Mouse (Mus musculus): Measurements from ENCODE around the gene Telo2. TPM values are rescaled to one million over a fixed set of nuclear protein-coding genes. Genes with fewer than 3 reads are reported as not detected.
A peak's percentile ranks its signal among the peaks of the same experiment; 100 is the strongest.

Gene Telo2
- not detected in 2 replicates for polyA plus RNA-seq (2012; ENCODE audit: insufficient read depth, insufficient read length, low replicate concordance, missing spikeins)

- TF ChIP-seq POLR2A (IDR thresholded peaks at IDR 0.05; ENCODE audit: insufficient read depth, low read depth, low read length), result 0 out of 2 replicates have a peak, but pooled peaks have one; percentile 42
- TF ChIP-seq CTCF (IDR thresholded peaks at IDR 0.05; ENCODE audit: insufficient read depth, low read depth, low read length), result no peak
- peaks cover 10% of the 10 kb centered on the region for H3K4me1 ChIP-seq (ENCODE audit: control insufficient read depth, insufficient read depth, low read length)
- peak within 1 kb of the TSS; percentile 67; the same call in 1 of the 2 replicates for H3K27ac ChIP-seq (ENCODE audit: insufficient read depth, low read depth, low read length)
- WGBS, result 2% methylated on average over 40 of the region's 40 CpGs
- H3K4me3 ChIP-seq (ENCODE audit: insufficient read depth, low read depth, low read length), result peak within 1 kb of the TSS; percentile 54
Measured at GRCm38 (mm10) chr17:25115664-25116432, at the start of gene Telo2. Gene Telo2 (minus strand): TSS chr17:25115967.

GRCm38 (mm10) chr17:25164770-25165169 is 49.0 kb upstream of the Telo2 start:
- Histone ChIP-seq H3K4me3 (ENCODE audit: insufficient read depth, low read depth, low read length) (no peak overlapping the region), H3K27ac (ENCODE audit: insufficient read depth, low read depth, low read length) (no peak overlapping the region), H3K4me1 (ENCODE audit: control insufficient read depth, insufficient read depth, low read length) (no peaks in the 10 kb centered on the region)
- WGBS, result 79% methylated on average over 3 of the region's 3 CpGs
- TF ChIP-seq POLR2A (IDR thresholded peaks at IDR 0.05; ENCODE audit: insufficient read depth, low read depth, low read length), result no peak
- no peak for TF ChIP-seq CTCF (IDR thresholded peaks at IDR 0.05; ENCODE audit: insufficient read depth, low read depth, low read length)

GRCm38 (mm10) chr17:25163387-25163786 is 47.6 kb upstream of the Telo2 start:
- 84% methylated on average over 7 of the region's 7 CpGs for WGBS
- TF ChIP-seq POLR2A (IDR thresholded peaks at IDR 0.05; ENCODE audit: insufficient read depth, low read depth, low read length) (no peak), CTCF (IDR thresholded peaks at IDR 0.05; ENCODE audit: insufficient read depth, low read depth, low read length) (no peak)
- Histone ChIP-seq H3K4me1 (ENCODE audit: control insufficient read depth, insufficient read depth, low read length) (no peaks in the 10 kb centered on the region), H3K27ac (ENCODE audit: insufficient read depth, low read depth, low read length) (no peak overlapping the region), H3K4me3 (ENCODE audit: insufficient read depth, low read depth, low read length) (no peak overlapping the region)

GRCm38 (mm10) chr17:25162161-25162560 is 46.4 kb upstream of the Telo2 start, which contains the start of gene Ccdc154:
Gene Ccdc154 (plus strand): TSS chr17:25162461.
- H3K4me1 ChIP-seq (ENCODE audit: control insufficient read depth, insufficient read depth, low read length), result no peaks in the 10 kb centered on the region

GRCm38 (mm10) chr17:25139960-25140359 is 24.2 kb upstream of the Telo2 start:
- TF ChIP-seq POLR2A (IDR thresholded peaks at IDR 0.05; ENCODE audit: insufficient read depth, low read depth, low read length) (no peak), CTCF (IDR thresholded peaks at IDR 0.05; ENCODE audit: insufficient read depth, low read depth, low read length) (no peak)
- WGBS, result 64% methylated on average over 4 of the region's 4 CpGs
- no peak overlapping the region for H3K27ac ChIP-seq (ENCODE audit: insufficient read depth, low read depth, low read length)

More at GRCm38 (mm10) chr17:25162161-25162560, 46.4 kb upstream of the Telo2 start, which contains the start of gene Ccdc154:
- 75% methylated on average over 1 of the region's 1 CpGs for WGBS
- TF ChIP-seq POLR2A (IDR thresholded peaks at IDR 0.05; ENCODE audit: insufficient read depth, low read depth, low read length) (no peak), CTCF (IDR thresholded peaks at IDR 0.05; ENCODE audit: insufficient read depth, low read depth, low read length) (no peak)
- H3K27ac ChIP-seq (ENCODE audit: insufficient read depth, low read depth, low read length), result no peak within 1 kb of the TSS
- no peak within 1 kb of the TSS for H3K4me3 ChIP-seq (ENCODE audit: insufficient read depth, low read depth, low read length)

GRCm38 (mm10) chr17:25138803-25139202 is 23.0 kb upstream of the Telo2 start:
- peaks cover 12% of the 10 kb centered on the region for H3K4me1 ChIP-seq (ENCODE audit: control insufficient read depth, insufficient read depth, low read length)
- TF ChIP-seq CTCF (IDR thresholded peaks at IDR 0.05; ENCODE audit: insufficient read depth, low read depth, low read length) (no peak), POLR2A (IDR thresholded peaks at IDR 0.05; ENCODE audit: insufficient read depth, low read depth, low read length) (no peak)
- 91% methylated on average over 1 of the region's 1 CpGs for WGBS
- H3K27ac ChIP-seq (ENCODE audit: insufficient read depth, low read depth, low read length), result no peak overlapping the region
- no peak overlapping the region for H3K4me3 ChIP-seq (ENCODE audit: insufficient read depth, low read depth, low read length)

More at GRCm38 (mm10) chr17:25139960-25140359, 24.2 kb upstream of the Telo2 start:
- Histone ChIP-seq H3K4me1 (ENCODE audit: control insufficient read depth, insufficient read depth, low read length) (peaks cover 12% of the 10 kb centered on the region), H3K4me3 (ENCODE audit: insufficient read depth, low read depth, low read length) (no peak overlapping the region)

- 80% methylated on average over 6 of the region's 6 CpGs for WGBS
- H3K27ac ChIP-seq (ENCODE audit: insufficient read depth, low read depth, low read length), result no peak overlapping the region
- no peak overlapping the region for H3K4me3 ChIP-seq (ENCODE audit: insufficient read depth, low read depth, low read length)
- peaks cover 12% of the 10 kb centered on the region for H3K4me1 ChIP-seq (ENCODE audit: control insufficient read depth, insufficient read depth, low read length)
- TF ChIP-seq POLR2A (IDR thresholded peaks at IDR 0.05; ENCODE audit: insufficient read depth, low read depth, low read length), result no peak
- TF ChIP-seq CTCF (IDR thresholded peaks at IDR 0.05; ENCODE audit: insufficient read depth, low read depth, low read length), result no peak
Measured at GRCm38 (mm10) chr17:25135622-25136021, 19.9 kb upstream of the Telo2 start.

GRCm38 (mm10) chr17:25133275-25133698 is 17.5 kb upstream of the Telo2 start, which contains the start of gene Clcn7:
Gene Clcn7 (plus strand): TSS chr17:25133391.
- H3K4me1 ChIP-seq (ENCODE audit: control insufficient read depth, insufficient read depth, low read length), result peaks cover 12% of the 10 kb centered on the region
- peak within 1 kb of the TSS; percentile 94 for H3K4me3 ChIP-seq (ENCODE audit: insufficient read depth, low read depth, low read length)
- H3K27ac ChIP-seq (ENCODE audit: insufficient read depth, low read depth, low read length), result no peak within 1 kb of the TSS
- under 1% methylated on average over 40 of the region's 40 CpGs for WGBS
- TF ChIP-seq POLR2A (IDR thresholded peaks at IDR 0.05; ENCODE audit: insufficient read depth, low read depth, low read length), result peak; percentile 60; the same call in 1 of the 2 replicates
- no peak for TF ChIP-seq CTCF (IDR thresholded peaks at IDR 0.05; ENCODE audit: insufficient read depth, low read depth, low read length)

GRCm38 (mm10) chr17:25130060-25130459 is 14.3 kb upstream of the Telo2 start:
- Histone ChIP-seq H3K4me3 (ENCODE audit: insufficient read depth, low read depth, low read length) (no peak overlapping the region), H3K4me1 (ENCODE audit: control insufficient read depth, insufficient read depth, low read length) (no peaks in the 10 kb centered on the region), H3K27ac (ENCODE audit: insufficient read depth, low read depth, low read length) (no peak overlapping the region)
- no peak for TF ChIP-seq POLR2A (IDR thresholded peaks at IDR 0.05; ENCODE audit: insufficient read depth, low read depth, low read length)
- no peak for TF ChIP-seq CTCF (IDR thresholded peaks at IDR 0.05; ENCODE audit: insufficient read depth, low read depth, low read length)
- 100% methylated on average over 1 of the region's 1 CpGs for WGBS
